Mouse (Mus musculus): ENCODE results near the gene B3galt1. TPM values are rescaled to one million over a fixed set of nuclear protein-coding genes. Genes with fewer than 3 reads are reported as not detected.

Gene B3galt1
- polyA plus RNA-seq, 1 experiment from 2014 or later: 11.9 TPM

DNA sequence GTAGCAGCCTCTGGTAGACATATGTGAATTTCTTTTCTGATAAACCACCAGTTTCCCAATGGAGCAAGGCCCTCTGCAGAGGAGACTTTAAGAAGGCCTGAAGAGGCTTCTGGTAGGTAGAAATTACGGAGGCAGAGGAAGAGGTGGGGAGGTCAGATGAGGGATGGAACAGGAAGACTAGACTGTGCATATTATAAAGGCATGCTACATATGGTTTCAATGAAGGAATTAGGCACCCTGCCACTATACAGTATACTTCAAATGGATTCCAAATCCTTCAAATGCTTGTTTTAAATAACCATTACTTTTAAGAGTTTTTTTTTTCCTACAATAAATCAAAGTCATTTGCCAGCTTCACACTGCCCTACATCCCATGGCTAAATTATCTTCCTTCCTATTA lies 518.8 kb downstream of the B3galt1 start:
- Histone ChIP-seq H3K9ac (no peak overlapping the region), H3K27me3 (no peaks in the 10 kb centered on the region), H3K36me3 (no peaks in the 10 kb centered on the region), H3K27ac (no peak overlapping the region), H3K4me2 (replicated peaks) (no peak overlapping the region), H3K9me3 (no peaks in the 10 kb centered on the region), H3K4me3 (no peak overlapping the region), H3K4me1 (no peaks in the 10 kb centered on the region)
- ATAC-seq (ENCODE audit: insufficient number of reproducible peaks, insufficient read depth, low FRiP score, low TSS enrichment): no peak
- 43% methylated on average over 1 of the region's 1 CpGs for WGBS

DNA sequence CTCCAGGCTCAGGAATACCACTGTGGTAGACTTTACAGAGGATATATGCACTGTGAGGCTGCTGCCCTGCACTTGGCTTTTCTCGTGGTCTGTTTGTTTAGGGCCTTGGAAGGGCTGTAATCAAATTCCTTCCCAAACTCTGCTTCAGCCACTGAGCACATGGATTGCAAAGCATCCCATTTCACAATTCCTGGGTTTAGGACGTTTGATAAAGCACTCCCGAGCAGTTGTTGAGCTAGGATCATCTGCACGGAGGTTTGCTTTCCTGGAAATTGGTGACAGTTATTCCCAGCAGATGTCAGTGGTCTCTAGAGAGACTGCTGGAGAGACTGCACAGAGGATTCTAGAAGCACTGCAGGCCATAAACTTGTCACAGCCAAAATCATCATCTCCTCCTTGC lies 520.4 kb downstream of the B3galt1 start:
- Histone ChIP-seq H3K27me3 (no peaks in the 10 kb centered on the region), H3K36me3 (no peaks in the 10 kb centered on the region), H3K4me1 (no peaks in the 10 kb centered on the region), H3K4me2 (replicated peaks) (no peak overlapping the region), H3K27ac (no peak overlapping the region), H3K9me3 (no peaks in the 10 kb centered on the region), H3K9ac (no peak overlapping the region), H3K4me3 (no peak overlapping the region)
- ATAC-seq (ENCODE audit: insufficient number of reproducible peaks, insufficient read depth, low FRiP score, low TSS enrichment): no peak
- WGBS: 45% methylated on average over 4 of the region's 4 CpGs

DNA sequence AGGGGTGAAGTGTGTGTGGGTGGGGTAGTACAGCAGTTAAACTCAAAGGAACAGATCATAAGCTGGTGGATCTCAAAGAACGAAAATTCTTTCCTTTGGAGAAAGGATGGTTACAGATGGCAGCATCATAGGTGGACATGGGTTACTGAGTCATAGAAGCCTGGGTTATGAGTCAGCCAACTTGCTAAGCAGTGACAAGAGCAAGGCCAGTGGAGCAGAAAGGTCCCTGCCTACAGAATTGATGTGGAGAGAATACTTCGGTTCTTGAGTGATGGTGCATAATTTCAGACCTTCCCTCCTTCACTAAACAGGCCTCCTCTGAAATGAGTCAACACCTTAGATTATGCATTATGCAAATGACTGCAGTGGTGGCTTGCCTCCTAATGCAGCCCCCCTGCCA lies 525.9 kb downstream of the B3galt1 start:
- Histone ChIP-seq H3K27me3 (no peaks in the 10 kb centered on the region), H3K4me1 (no peaks in the 10 kb centered on the region), H3K9ac (no peak overlapping the region), H3K9me3 (no peaks in the 10 kb centered on the region), H3K27ac (no peak overlapping the region), H3K36me3 (no peaks in the 10 kb centered on the region), H3K4me3 (no peak overlapping the region), H3K4me2 (replicated peaks) (no peak overlapping the region)
- ATAC-seq (ENCODE audit: insufficient number of reproducible peaks, insufficient read depth, low FRiP score, low TSS enrichment): no peak
- whole genome bisulfite sequencing: 86% methylated on average over 2 of the region's 2 CpGs

DNA sequence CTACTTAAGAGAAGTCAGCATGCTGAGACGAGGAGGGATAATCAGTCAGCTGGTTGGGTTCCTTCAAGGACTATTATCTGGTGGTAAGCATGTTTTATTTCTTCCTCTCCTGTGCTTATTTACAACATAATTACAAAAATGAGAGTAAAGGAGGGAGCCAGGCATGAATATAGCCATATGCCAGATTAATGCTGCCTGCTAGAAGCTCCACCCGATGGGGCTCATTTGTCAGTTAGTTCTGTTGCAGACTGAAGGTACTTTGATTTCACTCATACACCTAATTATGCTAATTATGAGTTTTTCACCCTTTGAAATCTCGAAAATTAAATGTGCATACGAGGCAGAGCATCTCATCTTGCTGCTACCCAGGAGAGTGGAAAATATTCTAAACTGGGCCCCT lies 539.0 kb downstream of the B3galt1 start:
- Histone ChIP-seq H3K36me3 (no peaks in the 10 kb centered on the region), H3K9me3 (no peaks in the 10 kb centered on the region), H3K4me3 (no peak overlapping the region), H3K9ac (no peak overlapping the region), H3K4me1 (no peaks in the 10 kb centered on the region), H3K27ac (no peak overlapping the region), H3K4me2 (replicated peaks) (no peak overlapping the region), H3K27me3 (no peaks in the 10 kb centered on the region)
- WGBS: 51% methylated on average over 4 of the region's 4 CpGs
- no peak for ATAC-seq (ENCODE audit: insufficient number of reproducible peaks, insufficient read depth, low FRiP score, low TSS enrichment)

DNA sequence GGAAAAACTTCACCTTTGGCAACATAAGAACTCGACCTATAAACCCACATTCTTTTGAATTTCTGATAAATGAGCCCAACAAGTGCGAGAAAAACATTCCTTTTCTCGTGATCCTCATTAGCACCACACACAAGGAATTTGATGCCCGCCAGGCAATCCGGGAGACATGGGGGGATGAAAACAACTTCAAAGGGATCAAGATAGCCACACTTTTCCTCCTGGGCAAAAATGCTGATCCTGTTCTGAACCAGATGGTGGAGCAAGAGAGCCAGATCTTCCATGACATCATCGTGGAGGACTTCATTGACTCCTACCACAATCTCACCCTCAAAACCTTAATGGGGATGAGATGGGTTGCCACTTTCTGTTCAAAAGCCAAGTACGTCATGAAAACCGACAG lies 552.4 kb downstream of the B3galt1 start:
- H3K9me3 ChIP-seq: no peaks in the 10 kb centered on the region
- WGBS: 73% methylated on average over 8 of the region's 8 CpGs
- no peaks in the 10 kb centered on the region for H3K27me3 ChIP-seq
- H3K36me3 ChIP-seq: no peaks in the 10 kb centered on the region
- no peaks in the 10 kb centered on the region for H3K4me1 ChIP-seq
- H3K9ac ChIP-seq: no peak overlapping the region
- H3K27ac ChIP-seq: no peak overlapping the region
- no peak overlapping the region for H3K4me2 ChIP-seq (replicated peaks)
- ATAC-seq (ENCODE audit: insufficient number of reproducible peaks, insufficient read depth, low FRiP score, low TSS enrichment): no peak
- no peak overlapping the region for H3K4me3 ChIP-seq

DNA sequence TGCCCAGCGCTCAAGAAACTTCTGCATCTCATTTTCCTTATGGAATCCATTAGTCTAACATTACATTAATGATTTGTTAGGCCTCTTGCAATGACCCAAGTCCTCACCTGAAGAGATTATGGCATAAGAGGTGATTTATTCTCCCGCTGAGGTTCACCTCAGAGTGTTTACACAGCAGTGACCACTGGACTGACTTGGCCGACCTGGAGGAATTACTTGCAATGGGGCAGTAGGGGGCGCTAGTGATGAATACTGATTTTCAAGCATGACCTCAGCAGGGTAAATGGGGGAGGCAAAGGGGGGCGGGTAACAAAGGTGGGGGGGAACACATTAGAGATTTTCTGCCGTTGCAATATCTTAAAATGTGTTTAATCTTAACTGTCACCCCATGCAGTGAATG lies 559.1 kb downstream of the B3galt1 start:
- no peaks in the 10 kb centered on the region for H3K27me3 ChIP-seq
- no peak overlapping the region for H3K9ac ChIP-seq
- H3K4me2 ChIP-seq (replicated peaks): no peak overlapping the region
- H3K4me1 ChIP-seq: no peaks in the 10 kb centered on the region
- H3K9me3 ChIP-seq: no peaks in the 10 kb centered on the region
- no peak overlapping the region for H3K4me3 ChIP-seq
- 31% methylated on average over 6 of the region's 6 CpGs for WGBS
- ATAC-seq (ENCODE audit: insufficient number of reproducible peaks, insufficient read depth, low FRiP score, low TSS enrichment): no peak
- H3K36me3 ChIP-seq: no peaks in the 10 kb centered on the region
- H3K27ac ChIP-seq: no peak overlapping the region

DNA sequence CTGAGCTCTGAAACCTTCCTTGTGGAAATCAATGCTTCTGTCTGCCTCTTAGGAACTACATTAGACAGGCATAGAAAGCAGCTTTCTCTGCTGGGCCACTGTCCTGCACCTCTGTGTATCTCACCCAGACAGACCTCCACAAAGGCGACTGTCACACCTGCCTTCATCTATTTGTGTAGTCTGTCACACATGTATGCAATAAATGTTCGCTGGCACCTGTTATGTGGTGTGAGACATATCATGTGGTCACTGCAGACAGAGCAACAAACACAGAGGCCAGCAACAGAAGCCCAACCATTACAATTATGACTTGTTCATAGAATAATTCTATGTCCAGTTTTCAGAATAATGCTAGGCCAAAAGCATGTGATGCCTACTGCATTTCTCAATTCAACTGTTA lies 575.4 kb downstream of the B3galt1 start:
- Histone ChIP-seq H3K9me3 (no peaks in the 10 kb centered on the region), H3K4me2 (replicated peaks) (no peak overlapping the region), H3K27ac (no peak overlapping the region), H3K4me3 (no peak overlapping the region), H3K4me1 (no peaks in the 10 kb centered on the region), H3K9ac (no peak overlapping the region), H3K27me3 (no peaks in the 10 kb centered on the region), H3K36me3 (no peaks in the 10 kb centered on the region)
- 82% methylated on average over 2 of the region's 2 CpGs for WGBS
- no peak for ATAC-seq (ENCODE audit: insufficient number of reproducible peaks, insufficient read depth, low FRiP score, low TSS enrichment)

DNA sequence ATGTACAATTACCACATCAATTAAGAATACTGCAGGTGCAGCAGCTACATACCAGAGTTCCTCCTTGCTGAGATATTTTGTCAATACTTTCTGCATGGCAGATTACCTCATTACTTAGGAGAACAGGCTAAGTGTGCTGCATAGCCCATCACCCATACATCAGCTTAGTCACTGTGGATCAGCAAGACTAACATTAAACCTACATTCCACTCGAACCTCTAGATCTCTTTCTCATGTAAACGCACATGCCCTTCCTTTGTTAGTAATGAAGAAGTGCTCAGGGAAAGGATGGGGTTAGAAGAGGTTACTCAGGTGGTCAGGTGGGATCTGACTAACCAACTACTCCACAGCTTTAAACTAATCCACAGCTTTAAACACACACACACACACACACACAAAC lies 577.6 kb downstream of the B3galt1 start:
- WGBS: 85% methylated on average over 2 of the region's 2 CpGs
- ATAC-seq (ENCODE audit: insufficient number of reproducible peaks, insufficient read depth, low FRiP score, low TSS enrichment): no peak
- H3K9me3 ChIP-seq: no peaks in the 10 kb centered on the region
- H3K4me1 ChIP-seq: no peaks in the 10 kb centered on the region
- no peaks in the 10 kb centered on the region for H3K27me3 ChIP-seq
- H3K36me3 ChIP-seq: no peaks in the 10 kb centered on the region
- no peak overlapping the region for H3K27ac ChIP-seq
- no peak overlapping the region for H3K4me2 ChIP-seq (replicated peaks)
- H3K9ac ChIP-seq: no peak overlapping the region
- no peak overlapping the region for H3K4me3 ChIP-seq

DNA sequence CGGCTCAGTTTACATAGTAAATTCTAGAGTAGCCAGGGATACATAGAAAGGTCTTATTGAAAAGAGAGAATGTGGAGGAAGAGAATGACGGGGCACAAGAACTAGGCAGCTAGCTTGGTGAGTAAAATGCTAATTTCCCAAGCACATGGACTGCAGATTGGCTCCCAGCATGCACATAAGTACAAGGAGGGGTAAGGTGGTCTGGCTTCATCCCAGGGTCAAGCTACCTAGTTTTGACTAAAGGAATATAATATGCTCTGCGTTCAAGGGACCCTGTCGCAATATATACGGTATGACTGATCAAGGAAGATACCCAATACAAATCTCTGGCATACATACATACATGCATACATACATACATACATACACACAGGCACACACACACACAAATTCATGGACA lies 594.1 kb downstream of the B3galt1 start:
- no peaks in the 10 kb centered on the region for H3K9me3 ChIP-seq
- 89% methylated on average over 5 of the region's 5 CpGs for WGBS
- ATAC-seq (ENCODE audit: insufficient number of reproducible peaks, insufficient read depth, low FRiP score, low TSS enrichment): no peak

DNA sequence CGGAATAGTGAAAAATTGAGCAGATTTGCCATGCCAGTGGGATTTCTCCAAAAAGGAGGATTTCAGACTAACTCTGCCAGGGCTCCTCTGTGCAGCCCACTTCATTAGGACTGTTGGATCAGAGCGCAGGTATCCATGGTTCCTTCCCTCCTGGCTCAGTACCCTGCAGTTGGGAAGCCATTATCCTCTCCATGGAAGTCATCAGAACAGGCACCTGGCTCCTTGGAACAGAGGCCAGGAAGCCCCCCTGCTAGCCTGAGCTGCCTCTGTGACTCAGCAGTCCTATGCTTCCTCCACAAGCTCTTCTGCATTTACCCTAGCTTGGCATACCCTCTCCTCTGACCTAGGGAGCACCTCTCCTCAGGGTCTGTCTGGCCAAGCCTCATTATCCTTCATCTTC lies 594.9 kb downstream of the B3galt1 start:
- Histone ChIP-seq H3K27ac (no peak overlapping the region), H3K9ac (no peak overlapping the region), H3K36me3 (no peaks in the 10 kb centered on the region), H3K27me3 (no peaks in the 10 kb centered on the region), H3K4me3 (no peak overlapping the region), H3K4me1 (no peaks in the 10 kb centered on the region), H3K9me3 (no peaks in the 10 kb centered on the region), H3K4me2 (replicated peaks) (no peak overlapping the region)
- 92% methylated on average over 2 of the region's 2 CpGs for WGBS
- no peak for ATAC-seq (ENCODE audit: insufficient number of reproducible peaks, insufficient read depth, low FRiP score, low TSS enrichment)

More for the DNA sequence above, 594.1 kb downstream of the B3galt1 start:
- Histone ChIP-seq H3K36me3 (no peaks in the 10 kb centered on the region), H3K4me3 (no peak overlapping the region), H3K9ac (no peak overlapping the region), H3K27me3 (no peaks in the 10 kb centered on the region), H3K4me2 (replicated peaks) (no peak overlapping the region), H3K4me1 (no peaks in the 10 kb centered on the region), H3K27ac (no peak overlapping the region)

DNA sequence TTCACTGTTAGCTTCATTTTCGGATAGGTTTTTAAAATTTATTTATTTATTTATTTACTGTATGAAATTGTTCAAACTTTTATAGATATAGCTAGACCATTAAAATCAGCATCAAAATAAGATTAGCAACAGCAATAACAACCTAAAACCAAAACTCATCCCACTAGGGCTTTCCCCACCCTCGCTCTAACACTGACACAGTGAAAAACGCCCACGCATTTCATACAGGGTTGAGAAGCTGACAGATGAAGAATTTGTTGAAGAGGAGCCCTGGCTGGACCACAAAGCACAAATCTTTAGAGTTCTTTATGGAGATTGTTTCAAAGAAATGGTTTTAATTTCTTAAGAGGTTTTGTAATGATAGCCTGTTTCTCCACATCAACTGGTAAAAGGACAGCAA lies 596.3 kb downstream of the B3galt1 start:
- H3K9me3 ChIP-seq: no peaks in the 10 kb centered on the region
- no peak overlapping the region for H3K27ac ChIP-seq
- H3K9ac ChIP-seq: no peak overlapping the region
- no peak overlapping the region for H3K4me2 ChIP-seq (replicated peaks)
- 79% methylated on average over 4 of the region's 4 CpGs for WGBS
- no peak for ATAC-seq (ENCODE audit: insufficient number of reproducible peaks, insufficient read depth, low FRiP score, low TSS enrichment)
- no peaks in the 10 kb centered on the region for H3K27me3 ChIP-seq
- H3K4me3 ChIP-seq: no peak overlapping the region
- no peaks in the 10 kb centered on the region for H3K36me3 ChIP-seq
- no peaks in the 10 kb centered on the region for H3K4me1 ChIP-seq

DNA sequence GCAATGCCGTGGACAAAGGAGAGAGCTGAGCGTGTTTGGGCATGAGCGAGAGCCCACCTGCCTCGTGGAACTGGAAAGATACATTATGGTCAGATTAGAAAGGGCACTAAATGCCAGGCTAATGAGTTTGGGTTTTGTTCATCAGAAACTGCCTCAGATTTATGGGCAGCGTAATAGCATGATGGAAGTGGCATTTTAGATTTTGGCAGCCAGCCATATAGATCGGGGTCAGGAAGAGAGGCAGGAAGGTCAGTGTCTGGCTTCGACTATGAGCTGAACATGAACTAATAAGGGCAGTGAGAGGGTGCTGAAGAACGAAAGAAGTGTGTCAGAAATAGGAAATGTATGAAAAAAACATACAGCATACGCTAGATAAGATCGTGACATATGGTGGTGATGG lies 605.6 kb downstream of the B3galt1 start:
- H3K36me3 ChIP-seq: no peaks in the 10 kb centered on the region
- no peak overlapping the region for H3K27ac ChIP-seq
- peaks cover 4% of the 10 kb centered on the region; the same call in 1 of the 2 replicates for H3K4me1 ChIP-seq
- 77% methylated on average over 10 of the region's 10 CpGs for WGBS
- H3K27me3 ChIP-seq: no peaks in the 10 kb centered on the region
- H3K4me2 ChIP-seq (replicated peaks): no peak overlapping the region
- H3K4me3 ChIP-seq: no peak overlapping the region
- ATAC-seq (ENCODE audit: insufficient number of reproducible peaks, insufficient read depth, low FRiP score, low TSS enrichment): no peak
- no peak overlapping the region for H3K9ac ChIP-seq
- H3K9me3 ChIP-seq: no peaks in the 10 kb centered on the region

Data from embryonic facial prominence, embryonic 12.5 days (tissue).